Mouse (Mus musculus) ovary, adult 18-20 months (tissue): Measurements from ENCODE around the gene A430078G23Rik.

Source experiments
- DNase-seq: peaks from one replicate; pipeline ENCODE4 v3.0.0; 2022; ENCODE audit warnings: low spot score, mixed read lengths

The A430078G23Rik gene

DNA sequence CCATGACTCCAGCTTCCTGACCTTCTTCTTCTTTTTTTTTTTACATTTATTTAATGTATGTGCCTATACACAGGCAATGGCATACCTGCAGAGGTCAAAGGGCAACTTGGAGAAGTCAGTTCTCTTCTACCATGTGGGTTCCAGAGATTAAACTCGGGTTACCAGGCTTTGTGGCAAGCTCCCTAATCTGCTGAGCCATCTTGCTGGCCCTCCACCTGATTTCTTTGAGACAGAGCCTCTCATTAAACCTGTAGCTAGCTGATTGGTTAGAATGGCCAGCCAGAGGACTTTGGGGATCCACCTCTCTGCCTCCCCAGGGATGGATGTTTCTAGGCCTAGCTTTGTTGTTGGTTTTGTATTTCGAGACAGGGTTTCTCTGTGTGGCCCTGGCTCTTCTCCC, 57.9 kb downstream of the A430078G23Rik start:
- DNase-seq = no peak

DNA sequence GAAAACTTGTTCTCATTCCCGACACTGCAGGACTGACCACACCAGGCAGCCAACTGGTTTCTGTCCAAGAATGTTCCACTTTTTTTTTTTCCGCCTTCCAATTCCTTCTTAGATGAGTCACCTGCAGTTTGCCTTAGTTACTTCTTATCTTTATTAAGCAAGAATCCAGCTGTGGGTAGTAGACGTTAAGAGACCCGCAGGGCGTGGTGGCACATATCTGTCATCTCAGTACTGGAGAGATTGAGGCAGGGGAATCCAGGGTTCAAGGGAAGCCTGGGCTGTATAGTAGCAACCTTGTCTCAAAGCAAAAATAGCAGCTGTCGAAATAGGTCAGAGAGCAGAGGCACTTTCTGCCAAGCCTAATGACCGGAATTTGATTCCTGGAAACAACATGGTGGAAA, 58.7 kb downstream of the A430078G23Rik start:
- peak; percentile 8 for DNase-seq

DNA sequence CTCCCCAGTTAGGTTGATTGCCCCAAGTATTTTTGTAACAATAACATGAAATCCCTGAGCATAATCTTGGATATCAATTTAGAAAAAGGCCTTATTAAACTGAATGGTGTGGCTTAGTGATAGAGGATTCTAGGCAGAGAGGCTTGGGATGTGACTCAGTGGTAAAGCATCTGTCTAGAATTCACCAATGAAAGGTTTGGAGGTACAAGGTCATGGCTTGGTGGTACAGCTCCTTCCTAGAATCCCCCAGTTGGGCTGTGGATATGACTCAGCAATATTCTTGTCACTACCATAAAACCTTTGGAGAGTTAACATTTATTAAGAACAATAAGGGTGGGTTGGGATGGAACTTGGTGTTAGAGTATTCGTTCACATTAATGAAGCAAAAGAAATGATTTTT, 59.6 kb downstream of the A430078G23Rik start:
- no peak for DNase-seq

DNA sequence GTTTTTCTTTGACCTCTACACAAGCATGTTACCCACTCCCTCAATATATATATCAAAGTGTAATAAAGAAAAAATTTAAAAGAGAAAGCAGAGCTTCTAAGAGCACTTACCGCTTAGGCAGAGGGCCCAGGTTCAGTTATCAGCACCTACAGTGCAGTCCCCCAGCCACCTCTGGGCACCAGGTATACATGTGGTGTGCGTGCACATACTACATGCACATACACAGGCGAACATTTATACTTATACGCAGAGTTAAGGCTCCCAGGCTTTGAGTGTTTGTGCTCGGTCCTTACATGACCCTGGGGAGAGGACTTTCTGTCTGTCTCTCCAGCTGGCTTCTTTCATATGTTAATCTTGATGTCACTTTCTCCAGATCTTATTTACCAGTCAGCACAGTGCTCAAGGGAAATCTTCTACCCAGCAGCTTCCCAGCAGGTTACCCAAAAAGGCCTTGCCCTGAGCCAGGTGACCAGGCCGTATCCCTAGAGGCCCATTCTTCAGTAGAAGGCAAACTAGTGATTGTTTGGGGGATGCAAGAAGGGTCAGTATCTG, 61.5 kb downstream of the A430078G23Rik start:
- DNase-seq = no peak

DNA sequence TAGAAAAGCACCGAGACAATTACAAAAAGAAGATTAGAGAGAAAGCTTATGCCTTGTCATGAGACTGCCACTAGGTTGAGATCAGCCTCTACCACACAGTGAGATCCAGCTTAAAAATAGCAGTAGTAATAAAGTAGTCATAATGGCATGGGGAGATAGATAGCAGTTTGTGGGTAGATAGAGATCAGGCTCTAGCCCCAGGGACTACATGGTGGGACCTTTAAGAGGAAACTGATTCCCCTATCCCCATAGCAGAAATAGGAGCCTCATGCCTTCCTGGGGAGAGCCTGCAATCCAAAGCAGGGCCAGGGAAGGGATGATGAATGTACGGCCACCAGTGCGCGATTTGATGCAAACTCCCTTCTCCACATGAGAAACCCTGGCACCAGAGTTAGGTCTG, 62.0 kb downstream of the A430078G23Rik start:
- DNase-seq = no peak

DNA sequence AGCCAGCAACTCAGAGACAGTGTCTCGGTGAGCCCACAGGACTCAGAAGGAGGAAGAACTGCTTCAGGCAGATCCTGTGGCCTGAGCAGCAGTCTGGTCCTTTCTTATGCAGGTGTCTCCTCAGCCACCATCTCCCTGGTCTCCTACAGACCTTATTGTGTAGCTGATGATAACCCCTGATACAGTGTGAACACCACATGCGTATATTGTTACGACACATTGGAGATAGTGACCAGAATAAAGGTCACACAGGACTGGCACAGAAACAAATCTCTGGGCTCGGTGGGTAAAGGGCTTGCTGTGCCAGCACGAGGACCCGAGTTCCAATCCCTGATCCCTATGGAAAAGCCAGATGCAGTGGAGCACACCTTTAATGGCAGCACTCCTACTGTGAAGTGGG, 62.4 kb downstream of the A430078G23Rik start:
- no peak for DNase-seq

DNA sequence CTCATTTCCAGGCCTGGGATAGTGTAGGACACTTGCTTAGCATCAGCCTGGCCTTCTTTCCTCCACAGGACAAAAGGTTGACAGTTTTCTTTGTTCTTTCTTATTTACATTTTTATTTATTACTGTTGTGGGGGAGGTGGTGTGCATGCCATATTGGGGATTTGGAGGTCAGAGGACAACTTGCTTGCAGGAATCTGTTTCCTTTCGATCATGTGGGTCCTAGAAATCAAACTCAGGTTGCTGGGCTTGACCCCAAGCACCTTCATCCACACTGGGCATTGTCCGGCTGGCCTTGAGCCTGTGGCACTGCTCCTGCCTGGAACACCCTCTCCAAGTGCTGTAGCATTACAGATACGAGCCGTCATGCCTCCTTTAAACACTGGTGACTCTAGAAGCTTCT, 63.6 kb downstream of the A430078G23Rik start:
- DNase-seq = no peak

DNA sequence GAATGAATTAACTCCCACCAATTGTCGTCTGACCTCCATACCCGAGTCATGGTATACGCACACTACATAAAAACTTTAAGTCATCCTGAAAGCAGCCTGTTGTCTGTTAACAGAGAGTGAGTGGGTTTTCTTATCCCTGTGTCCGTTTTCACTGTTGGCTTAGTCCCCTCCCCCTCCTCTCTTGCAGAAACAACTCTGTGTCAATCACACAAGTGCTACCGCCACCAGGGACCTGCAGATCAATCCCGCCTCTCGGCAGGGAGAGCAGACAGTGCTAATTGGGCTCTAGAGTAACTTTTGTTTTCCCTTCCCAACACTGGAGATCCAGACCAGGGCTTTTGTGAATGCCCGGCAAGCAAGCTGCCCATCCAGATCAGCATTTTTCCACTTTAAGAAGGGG, 64.2 kb downstream of the A430078G23Rik start:
- no peak for DNase-seq

DNA sequence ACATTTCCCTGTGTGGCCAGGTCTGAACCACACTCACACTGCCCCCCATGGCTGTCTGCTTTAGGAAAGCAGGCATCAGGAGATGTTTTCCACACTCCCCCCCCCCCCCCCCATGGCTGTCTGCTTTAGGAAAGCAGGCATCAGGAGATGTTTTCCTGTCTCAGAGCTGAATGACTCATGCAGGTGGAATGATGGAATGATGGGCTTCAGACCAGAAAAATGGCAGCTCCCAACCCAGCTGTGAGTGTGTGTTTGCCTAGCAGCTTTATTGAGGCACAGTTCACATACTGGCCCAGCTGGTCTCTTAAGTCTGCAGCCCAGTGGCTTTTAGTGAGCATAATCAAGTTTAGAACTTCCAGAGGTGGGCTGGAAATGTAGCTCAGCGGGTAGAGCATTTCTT, 64.9 kb downstream of the A430078G23Rik start:
- DNase-seq = peak; percentile 20

DNA sequence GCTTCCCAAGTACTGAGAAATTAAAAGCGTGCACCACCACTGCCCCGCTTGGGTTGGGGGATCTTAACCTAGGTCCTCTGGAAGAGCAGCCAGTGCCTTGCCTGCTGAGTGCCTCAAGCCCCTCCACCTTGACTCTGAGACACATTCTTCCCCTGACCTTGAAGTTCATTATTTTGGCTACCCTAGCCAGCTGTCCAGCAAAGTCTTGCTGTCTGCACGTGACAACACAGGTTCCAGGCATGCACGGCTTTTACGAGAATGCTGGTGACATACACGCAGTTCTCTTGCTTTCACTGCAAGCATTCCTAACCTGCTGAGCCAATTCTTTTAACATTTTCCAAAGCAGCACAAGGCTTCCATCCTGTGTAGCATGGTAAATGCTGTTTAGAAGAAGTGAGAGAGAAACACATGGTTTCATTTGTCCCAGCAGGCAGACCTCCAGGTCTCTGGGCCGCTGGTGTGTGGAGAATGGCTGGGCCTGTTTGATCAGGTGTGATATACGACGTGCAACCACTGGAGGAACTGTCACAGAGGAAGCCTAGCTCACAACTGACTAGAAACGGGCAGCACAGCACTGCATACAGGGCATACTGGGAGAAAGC, 67.0 kb downstream of the A430078G23Rik start:
- DNase-seq = peak; percentile 24

DNA sequence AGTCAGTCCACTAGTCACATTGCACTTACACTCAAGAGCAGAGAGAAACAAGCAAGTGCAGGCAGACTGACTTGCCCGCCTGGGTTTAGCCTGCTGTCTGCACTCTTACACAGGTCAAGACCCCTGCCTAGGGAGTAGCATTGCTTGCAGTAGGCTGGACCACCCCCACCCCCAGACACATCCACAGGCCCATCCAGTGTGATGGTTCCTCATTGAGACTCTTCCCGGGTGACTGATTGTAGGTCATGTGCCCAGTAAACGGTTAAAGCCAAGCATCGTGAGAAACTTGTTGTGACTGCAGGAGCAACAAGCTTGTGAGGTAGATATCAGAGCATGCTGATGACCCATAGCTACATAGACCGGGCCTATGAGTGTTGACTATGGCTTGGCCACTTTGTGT, 68.3 kb downstream of the A430078G23Rik start:
- no peak for DNase-seq

DNA sequence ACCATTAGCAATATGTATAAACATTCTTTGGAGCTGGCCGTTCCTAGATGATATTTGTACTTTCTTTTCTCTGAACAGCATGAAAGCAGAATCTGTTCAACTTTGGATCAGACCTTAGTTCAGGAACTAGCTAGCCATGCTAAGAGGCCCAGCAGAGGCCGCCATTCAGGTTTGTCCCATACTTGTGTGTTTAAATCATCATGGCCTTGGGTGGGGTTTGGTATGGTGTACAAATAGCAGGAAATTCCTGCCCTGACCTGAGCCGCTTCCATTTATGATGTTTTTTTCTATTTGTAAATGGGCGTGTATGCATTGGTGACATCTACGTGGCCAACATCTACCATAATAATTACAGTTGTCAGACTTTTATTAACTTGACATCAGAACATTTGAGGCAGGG, 72.0 kb downstream of the A430078G23Rik start:
- no peak for DNase-seq

DNA sequence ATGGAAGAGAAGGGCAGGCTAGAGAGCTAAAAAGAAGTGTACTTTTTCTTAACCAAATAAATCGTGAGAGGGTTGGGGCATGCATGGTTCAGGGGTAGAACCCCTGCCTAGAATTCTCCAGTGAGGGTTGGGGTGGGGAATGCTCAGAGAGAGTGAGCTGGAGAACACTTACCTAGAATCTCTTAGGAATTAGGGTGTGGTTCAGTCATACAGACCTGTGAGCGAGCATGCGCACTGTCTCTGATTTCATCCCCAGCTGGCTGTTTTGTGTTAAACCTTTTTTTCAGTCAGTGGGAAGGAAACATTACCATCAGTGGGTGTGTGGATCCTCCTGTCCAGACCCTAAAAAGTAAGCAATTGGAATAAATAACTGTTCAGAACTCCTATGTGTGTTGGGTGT, 73.0 kb downstream of the A430078G23Rik start:
- DNase-seq = no peak

DNA sequence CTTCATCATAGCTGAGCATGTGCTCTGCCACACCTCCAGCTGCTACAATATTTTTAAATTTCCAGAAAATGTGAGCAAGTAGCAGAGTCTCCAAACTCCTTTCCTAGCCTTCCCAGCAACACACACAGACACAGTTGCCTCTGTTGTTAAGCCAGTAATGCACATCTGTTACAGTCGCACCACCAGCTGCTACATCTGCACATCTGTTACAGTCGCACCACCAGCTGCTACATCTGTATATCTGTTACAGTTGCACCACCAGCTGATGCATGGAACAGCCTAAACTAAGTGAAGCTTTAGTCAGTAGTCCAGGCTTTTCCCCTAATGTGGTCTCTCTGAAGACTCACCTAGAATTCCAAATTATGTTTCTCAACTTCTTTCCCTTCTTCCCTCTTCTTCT, 75.2 kb downstream of the A430078G23Rik start:
- DNase-seq = no peak

DNA sequence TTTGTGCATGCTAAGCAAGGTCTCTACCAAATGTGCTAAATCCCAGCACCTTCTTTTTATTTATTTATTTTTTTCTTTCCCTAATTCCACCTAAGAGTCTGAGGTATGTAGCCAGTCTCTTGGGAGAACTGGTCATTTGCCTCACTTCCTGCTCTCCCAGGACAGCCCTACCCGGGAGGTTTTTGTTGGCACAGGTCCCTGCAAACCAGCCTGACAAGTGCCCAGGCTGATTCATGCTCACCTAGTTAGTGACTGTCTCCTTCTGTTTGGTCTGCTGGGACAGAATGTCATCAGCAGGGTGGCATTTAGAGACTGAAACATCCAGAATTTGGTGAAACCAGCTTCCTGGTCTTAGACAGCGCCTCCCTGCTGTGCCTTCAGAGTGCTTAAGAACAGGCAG, 76.8 kb downstream of the A430078G23Rik start:
- peak; percentile 21 for DNase-seq

DNA sequence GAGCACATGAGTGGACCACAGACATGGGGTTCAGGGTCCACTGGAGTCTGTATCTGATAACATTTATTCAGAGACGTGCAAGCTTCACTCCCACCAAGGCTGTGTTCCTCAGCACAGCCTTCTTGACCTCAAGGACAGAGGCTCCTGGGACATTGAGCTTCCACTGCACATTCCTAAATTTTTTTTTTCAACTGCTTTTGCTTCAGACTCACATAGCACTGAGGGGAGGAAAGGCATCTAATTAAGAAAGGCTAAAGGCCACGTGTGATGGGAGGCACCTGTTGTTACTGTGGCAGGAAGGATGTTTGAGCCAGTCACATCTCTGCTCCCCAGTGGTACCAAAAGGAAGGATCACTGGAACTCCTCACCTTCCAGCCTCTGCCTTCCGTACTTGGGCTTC, 77.9 kb downstream of the A430078G23Rik start:
- DNase-seq = no peak

DNA sequence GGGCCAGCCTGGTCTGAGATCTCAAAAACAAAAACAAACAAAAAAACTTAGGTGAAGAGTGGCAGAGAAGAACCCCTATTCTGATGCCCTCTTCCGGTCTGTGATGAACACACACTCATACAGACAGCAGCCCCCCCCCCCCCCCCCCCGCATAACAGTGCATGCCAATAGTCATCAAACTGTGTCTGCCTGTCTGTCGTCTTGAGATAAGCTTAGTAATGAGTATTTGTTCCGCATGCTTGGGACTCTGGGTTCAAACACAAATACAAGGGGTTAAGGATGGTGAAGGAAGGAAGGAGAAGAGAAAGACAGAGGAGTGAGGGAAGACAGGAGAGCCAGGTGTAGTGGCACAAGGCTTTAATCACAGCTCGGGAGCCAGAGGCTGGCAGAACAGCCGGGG, 83.3 kb downstream of the A430078G23Rik start:
- DNase-seq = no peak

DNA sequence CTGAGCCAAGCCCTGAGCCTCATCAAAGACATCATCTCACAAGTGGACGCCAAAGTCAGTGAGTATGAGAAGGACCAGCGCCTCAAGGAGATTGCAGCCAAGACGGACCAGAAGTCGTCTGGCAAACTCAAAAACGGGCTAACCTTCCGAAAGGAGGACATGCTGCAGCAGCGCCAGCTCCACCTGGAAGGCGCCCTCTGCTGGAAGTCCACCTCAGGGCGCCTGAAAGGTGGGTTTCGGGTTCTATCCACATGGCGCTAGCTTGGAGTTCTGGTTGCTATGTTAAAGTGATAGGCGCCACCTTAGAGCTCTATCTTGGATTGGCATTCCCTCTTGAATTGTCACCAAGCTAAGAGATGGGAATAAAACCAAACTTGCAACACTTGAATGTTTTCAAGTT, 86.3 kb downstream of the A430078G23Rik start:
- no peak for DNase-seq
